Mouse (Mus musculus) C2C12 (cell line): ENCODE measurements around the gene Ctse.

ENCODE experiments used
- CTCF ChIP-seq: IDR thresholded peaks from one replicate; pipeline ENCODE4 v1.5.1; 2011; ENCODE audit not compliant: control insufficient read depth, insufficient read depth, insufficient read length
- FOSL1 ChIP-seq: IDR thresholded peaks from one replicate; pipeline ENCODE4 v1.8.0; 2011; ENCODE audit warnings: mild to moderate bottlenecking, low read length; ENCODE audit not compliant: poor library complexity, insufficient read depth, severe bottlenecking
- MAX ChIP-seq: IDR thresholded peaks from one replicate; pipeline ENCODE4 v1.6.1; 2011; ENCODE audit warnings: mild to moderate bottlenecking, control low read depth
- MYOD1 ChIP-seq: IDR thresholded peaks from one replicate; pipeline ENCODE4 v1.6.1; 2011; ENCODE audit warnings: low read depth; ENCODE audit not compliant: control insufficient read depth, insufficient read length
- MYOG ChIP-seq: IDR thresholded peaks from one replicate; pipeline ENCODE4 v1.6.1; 2011; ENCODE audit not compliant: control insufficient read depth, insufficient read length; ENCODE audit errors: extremely low read depth
- USF1 ChIP-seq: IDR thresholded peaks from one replicate; pipeline ENCODE4 v1.6.1; 2011; ENCODE audit warnings: low read depth, mild to moderate bottlenecking, control low read depth, moderate library complexity

GRCm38 (mm10) chr1:131718952-131719694 is 81.0 kb downstream of the Ctse start:
- no peak for TF ChIP-seq CTCF
- no peak for TF ChIP-seq MYOD1
- no peak for TF ChIP-seq FOSL1
- no peak for TF ChIP-seq MAX
- no peak for TF ChIP-seq USF1
- TF ChIP-seq MYOG = no peak
